Mouse (Mus musculus): ENCODE measurements around the gene Eea1. TPM values are rescaled to one million over a fixed set of nuclear protein-coding genes. Genes with fewer than 3 reads are reported as not detected.

Gene Eea1
- 8.1 and 8.2 TPM in 2 replicates for polyA plus RNA-seq (2012)

DNA sequence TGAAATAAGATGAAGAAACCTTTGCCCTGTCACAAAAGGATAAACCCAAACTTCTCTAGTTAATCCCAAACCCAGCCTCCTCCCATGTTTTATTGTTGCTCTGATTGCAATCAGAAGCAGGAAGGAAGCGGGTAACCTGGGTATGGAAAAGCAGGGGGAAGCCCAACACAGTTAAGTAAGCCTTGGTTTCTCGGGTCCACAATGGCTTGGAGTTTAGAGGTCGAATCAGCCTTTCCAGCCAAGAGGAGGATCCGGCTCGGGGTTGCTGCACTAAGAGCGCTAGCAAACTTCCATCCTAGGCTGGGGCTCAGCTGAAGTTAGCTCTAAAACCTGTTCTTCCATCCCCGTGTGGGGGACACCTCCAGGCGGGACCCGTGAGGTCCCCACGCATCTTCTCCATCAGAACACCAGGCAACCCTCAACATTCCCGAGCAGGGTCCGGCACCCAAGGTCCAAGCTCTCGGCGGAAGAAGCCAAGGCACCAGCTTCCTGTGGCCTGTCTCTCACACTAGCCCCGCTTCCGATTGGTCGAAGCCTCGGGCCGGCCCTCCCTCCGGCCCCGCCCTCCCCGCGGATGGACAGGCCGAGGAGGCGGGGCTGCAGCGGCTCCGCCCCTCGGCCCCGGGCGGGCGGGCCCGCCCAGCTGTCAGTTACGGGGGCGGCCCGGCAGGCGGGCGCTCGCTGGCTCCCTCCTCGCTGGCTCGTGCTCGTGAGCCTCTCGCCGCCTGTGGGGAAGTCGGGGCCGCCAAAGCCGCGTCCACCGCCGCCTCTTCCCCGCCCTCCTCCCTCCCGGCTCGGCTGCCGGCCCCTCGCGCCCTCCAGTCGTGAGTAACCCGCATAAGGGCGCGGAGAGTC is at the start of gene Eea1:
Gene Eea1 (plus strand): TSS at position 605 of the 855 bp plus-strand sequence.
- TF ChIP-seq GATA1 (IDR thresholded peaks at IDR 0.05; ENCODE audit: low read length) = no peak

DNA sequence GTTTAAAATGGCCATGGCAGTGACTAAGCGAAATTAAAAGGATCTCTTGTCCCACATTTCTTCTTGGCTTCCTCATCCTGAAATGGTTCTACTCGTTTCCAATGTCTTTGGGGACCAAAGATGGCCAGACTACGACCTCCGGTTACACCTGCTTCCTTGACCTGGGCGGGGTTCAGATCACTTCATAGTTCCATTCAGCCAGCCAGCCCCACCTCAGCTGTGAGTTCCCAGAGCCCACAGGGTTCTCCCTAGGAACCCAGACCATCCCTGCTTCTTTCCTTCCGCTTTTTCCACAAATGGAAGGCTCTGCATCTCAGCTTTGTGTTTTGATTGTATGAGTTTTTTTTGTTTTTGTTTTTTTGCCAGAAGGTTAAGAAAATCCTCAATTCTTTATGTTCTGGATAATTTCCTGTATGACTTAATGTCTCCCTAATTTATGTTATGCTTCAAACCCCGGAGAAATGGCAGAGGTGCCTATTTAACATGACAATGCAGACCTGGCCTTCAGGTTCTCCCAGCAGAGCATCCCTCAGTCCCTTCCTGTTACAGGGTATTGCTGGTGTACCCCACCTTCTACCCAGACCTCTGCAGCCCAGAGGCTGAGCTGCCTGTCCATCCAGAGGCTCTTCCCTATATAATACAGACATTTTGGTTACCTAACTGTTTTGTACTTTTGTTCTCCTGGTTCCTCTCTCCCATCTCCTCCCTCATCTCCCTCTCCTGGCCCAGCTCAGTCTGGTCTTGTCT is 49.1 kb upstream of the Eea1 start:
- no peak for TF ChIP-seq GATA1 (IDR thresholded peaks at IDR 0.05; ENCODE audit: low read length)

DNA sequence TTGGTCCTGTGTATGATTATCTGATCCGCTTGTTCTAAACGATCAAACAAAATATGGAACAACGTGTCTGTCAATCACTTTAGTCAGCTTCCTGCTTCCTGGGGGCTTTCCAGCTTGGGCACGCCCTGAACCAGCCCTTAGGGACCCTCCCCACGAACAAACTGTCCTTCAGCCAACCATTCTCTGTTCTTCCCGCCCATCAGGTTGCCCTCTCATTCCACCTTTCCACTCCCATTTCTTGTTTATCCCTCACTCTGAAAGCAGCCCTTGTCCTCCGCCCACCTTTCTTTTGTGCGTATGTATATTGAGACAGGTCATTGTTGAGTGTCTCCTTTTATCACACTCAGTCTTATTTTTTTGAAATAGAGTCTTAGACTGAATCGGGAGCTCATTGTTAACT is 48.3 kb upstream of the Eea1 start:
- TF ChIP-seq GATA1 (IDR thresholded peaks at IDR 0.05; ENCODE audit: low read length) = no peak

DNA sequence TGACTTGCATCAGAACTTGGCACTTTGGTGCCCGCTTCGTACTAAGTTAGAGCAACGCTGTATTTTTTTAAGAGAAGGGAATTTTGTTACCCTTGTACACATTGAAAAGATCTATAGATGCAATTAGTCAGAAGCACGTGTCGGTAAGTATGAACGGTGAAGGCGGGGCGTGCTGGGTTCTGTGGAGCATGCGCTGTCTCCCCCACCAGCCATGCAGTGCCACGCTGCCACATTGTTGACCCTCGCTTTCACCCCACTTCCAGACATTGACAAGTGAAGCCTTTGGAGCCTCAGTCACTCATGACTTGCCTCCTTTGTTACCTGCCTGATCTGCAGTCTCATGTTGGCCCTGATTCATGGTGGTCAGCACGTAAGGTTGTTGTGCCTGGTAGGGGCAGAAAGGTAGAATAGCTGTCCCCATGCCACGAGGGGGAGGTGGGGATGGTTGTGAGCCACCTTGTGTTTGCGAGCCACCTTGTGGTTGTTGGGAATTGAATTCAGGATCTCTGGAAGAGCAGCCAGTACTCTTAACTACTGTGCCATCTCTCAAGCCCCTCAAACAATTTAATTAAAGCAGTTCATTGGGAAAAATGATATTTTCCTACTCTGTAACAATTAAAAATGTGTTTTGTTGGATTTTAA is 47.0 kb upstream of the Eea1 start:
- no peak for TF ChIP-seq GATA1 (IDR thresholded peaks at IDR 0.05; ENCODE audit: low read length)

DNA sequence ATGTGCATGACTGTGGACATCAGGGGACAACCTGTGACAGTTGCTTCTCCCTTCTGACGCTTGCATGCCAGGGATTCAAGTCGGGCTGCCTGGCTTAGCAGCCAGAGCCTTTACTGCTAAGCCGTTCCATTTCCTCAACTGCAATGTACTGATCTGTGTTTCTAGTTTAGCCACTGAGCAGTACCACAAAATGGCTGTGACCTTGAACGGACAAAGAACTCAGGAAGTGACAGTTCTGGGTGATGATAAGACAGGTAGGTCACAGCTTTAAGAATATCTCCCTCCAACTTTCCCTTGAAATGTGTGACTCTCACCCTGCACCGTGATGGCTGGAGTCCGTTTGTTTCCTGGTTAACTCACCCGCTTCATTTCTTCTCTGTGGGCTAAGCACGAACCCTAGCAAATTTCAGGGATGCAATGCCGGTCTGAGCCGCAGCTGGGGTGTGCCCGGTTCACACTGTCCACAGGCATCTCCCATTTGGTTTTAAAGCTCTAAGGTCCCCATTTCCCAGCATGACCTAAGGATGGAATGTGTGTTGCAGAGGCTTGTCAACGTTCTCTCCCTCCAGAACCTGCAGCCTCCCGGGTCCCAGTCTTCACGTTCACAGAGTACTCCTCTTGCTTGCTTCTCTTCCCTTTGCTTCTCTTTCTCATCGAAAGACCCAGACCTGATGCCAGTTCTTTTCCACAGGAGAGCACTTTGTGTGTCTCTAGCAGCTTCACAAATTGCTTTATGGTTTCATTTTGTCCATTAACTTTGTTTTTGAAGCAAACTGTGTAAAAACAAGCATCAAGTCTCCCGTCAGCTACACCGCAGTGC is 46.2 kb upstream of the Eea1 start:
- no peak for TF ChIP-seq GATA1 (IDR thresholded peaks at IDR 0.05; ENCODE audit: low read length)

DNA sequence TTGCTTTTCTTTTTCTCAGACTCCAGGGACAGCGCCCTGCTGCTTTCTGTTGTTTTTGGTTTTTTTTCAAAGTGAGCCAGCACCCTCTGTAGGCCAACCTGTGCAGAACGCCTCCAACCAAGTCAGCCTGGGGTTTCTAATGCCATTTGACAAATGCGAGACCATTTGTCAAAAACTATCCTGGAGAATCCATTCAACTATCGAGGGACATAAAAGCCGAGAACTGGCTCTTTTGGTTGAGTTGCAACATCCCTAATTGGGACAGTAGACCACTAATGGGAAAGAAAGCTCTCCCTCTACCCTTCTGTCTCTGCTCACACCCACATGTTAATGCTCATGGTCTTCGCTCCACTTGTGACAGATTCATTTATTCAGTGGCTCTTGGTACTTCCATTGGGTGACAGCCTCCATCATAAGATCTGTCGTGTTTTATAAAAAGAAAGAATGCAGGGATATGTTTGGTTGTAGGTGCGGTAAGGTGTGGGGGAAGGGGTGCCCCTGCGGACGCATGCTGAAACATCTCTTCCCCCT is 45.5 kb upstream of the Eea1 start:
- no peak for TF ChIP-seq GATA1 (IDR thresholded peaks at IDR 0.05; ENCODE audit: low read length)

DNA sequence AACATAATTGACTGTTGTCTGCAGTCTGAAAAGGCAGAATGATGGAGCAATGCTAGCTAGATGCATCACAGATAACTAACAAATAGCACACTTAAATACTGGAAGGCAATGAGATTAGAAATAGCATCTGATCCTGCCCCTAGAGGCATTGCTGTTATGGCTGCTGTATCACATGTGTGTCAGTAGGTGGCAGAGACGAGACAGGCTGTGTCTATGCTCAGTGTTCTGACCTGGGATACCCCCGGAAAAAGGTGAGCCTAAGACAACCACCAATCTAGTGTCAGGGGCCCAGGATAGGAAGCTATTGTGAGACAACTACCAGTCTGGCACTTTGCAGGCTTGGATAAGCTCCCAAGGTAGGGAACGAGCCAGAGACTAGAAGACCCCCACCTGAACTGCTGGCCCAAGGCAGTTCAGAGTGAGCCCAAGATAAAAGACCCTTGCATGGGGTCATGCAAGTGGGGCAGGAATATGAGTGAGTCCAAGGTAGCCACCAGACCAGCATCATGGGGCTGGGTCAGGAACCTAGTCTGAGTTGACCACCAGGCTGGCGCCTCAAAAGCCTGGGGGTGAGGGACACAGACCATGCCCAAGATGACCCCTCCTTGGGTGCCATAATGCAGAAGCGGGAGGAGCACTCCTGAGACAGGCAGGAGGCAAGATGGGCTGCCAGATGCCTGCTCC is 41.8 kb upstream of the Eea1 start:
- TF ChIP-seq GATA1 (IDR thresholded peaks at IDR 0.05; ENCODE audit: low read length) = no peak

DNA sequence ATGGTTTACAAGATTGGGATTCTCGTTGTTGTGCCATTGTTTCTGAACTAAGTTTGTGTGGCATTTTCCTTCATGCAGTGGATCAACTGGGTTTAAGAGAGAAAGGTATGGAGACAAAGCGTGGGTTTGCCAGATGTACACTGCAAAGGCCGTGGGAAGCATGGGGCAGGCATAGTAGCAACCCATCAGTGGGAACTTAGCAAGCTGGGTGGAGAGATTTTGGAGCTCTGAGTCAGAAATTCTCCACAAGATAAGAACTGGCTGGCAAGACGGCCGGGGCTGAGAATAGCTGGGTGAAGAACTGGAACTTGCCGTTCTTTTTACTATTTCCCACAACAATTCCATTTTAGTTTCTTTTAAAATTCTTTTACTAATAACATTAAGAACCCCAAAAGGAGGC is 35.8 kb upstream of the Eea1 start:
- TF ChIP-seq GATA1 (IDR thresholded peaks at IDR 0.05; ENCODE audit: low read length) = no peak

DNA sequence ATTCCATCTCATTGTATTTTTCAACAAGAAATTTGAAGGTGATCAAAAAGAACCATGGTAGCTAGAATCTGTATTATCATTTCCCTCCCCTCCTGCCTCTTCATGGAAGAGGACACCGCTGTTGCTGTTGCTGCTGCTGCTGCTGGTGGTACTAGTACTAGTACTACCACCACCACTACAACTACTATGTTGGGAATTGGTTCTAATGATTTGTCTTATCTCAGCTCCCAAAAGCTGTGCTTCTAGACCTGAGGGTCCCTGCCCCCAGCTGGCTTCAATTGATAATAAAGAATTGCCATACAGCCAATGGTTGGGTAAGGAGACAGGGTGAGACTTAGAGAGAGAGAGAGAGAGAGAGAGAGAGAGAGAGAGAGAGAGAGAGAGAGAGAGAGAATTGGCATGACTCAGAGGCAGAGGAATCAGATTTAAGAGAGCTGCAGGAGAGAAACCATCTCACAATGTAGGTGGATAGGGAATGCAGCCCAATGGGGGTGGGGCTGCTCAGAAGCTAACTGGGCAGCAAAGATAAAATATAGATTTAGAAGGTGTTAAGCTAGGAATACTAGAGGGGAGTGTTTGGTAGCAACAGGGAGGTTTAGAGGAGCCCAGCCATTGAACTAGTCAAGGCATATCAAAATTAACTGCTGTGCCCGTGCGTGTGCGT is 31.1 kb upstream of the Eea1 start:
- no peak for TF ChIP-seq GATA1 (IDR thresholded peaks at IDR 0.05; ENCODE audit: low read length)

DNA sequence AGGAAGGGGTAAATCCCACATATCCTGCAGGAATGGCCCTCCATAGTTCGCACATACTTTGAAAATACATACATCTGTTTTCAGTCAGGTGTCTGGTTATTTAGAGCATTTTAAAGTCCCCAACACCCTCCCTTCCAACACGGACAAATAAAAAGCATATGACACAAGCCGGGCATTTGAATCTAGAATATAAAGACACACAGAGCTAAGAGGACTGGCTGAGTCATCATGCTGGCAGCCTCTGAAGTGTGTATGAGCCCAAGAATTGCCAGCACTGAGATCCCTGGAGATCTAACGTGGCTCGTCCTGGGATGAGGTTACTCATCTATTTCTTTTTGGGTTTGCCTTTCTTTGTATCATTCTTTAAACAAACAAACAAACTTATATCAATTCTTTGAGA is 29.4 kb upstream of the Eea1 start:
- no peak for TF ChIP-seq GATA1 (IDR thresholded peaks at IDR 0.05; ENCODE audit: low read length)

DNA sequence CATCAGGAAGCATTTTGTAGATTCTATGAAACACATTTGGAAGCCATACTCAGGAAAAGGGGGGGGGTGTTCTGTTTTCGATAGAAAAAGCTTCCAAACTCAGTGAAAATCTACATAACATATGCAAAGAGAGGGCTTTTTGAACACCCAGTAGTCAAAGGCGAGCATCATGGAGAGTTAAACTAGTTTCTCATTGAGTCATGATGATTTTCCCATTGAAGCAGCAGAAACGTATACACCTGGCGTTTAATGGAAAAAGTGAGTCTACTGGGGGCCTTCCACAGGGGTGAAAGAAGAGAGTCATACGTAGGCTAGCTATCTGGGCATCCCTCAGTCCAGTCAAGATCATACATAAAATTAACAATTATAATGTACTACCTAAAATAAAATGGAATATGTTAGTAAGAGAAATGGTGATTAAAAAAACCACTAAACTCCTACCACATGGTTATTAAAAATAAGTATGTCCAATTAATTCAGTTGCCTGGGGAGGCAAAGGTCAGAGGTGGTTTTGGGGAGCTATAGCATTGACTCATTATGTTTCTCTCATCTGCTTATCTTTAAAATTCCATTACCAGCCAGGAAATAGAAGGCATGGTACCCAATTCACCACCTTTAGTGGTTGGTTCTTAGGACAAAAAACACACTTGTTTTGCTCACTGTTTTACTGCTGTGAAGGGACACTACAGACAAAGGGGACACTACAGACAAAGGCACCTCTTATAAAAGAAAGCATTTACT is 25.8 kb upstream of the Eea1 start:
- TF ChIP-seq GATA1 (IDR thresholded peaks at IDR 0.05; ENCODE audit: low read length) = no peak

DNA sequence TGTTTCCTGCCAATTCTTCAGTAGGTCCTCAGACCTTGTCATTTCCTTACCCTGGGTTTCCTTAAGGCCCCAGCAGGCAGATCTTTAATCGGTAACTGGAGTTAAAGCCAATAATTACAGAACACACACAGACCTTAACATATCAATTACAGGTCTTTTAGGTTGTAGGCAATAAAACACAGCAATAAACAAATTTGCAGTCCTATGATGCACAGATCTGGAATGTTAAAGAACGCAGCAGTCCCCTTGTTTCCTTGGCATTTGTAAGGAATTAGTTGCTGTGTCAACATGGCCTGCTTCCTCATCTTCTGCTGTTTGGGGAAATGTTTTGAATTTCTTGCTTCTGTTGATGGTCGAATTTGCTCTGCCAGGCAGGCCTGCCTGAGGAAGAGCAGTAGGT is 21.7 kb upstream of the Eea1 start:
- TF ChIP-seq GATA1 (IDR thresholded peaks at IDR 0.05; ENCODE audit: low read length) = no peak

Measured in G1E-ER4 (cell line).